Mouse (Mus musculus) right cerebral cortex, postnatal 36 days (tissue): ENCODE data around the gene Pick1.
"Not testable (repeated sequence)": the region's sequence is repeated elsewhere in the genome, so short reads cannot be mapped to it uniquely, and the experiment has no call there.

Source experiments
- DNase-seq, 2 experiments: peaks; one replicate each; pipeline ENCODE4 v3.0.0; 2022; ENCODE audit warnings: low spot score in 2 of 2, mixed read lengths in 1 of 2

Gene Pick1

DNA sequence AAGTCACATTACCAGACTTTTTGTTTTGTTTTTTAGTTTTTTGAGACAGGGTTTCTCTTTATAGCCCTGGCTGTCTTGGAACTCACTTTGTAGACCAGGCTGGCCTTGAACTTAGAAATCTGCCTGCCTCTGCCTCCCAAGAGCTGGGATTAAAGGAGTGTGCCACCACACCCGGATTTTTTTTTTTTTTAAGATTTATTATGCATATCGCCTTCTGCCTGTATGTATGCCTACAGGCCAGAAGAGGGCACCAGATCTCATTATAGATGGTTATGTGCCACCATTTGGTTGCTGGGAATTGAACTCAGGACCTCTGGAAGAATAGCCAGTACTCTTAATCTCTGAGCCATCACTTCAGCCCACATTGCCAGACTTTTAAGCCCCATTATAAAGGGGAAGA lies 3.2 kb upstream of the Pick1 start:
- DNase-seq, result not testable (repeated sequence)

GRCm38 (mm10) chr15:79235268-79235667 lies 6.3 kb downstream of the Pick1 start:
- DNase-seq, result no peak

GRCm38 (mm10) chr15:79238036-79238435 lies 9.1 kb downstream of the Pick1 start:
- no peak for DNase-seq

DNA sequence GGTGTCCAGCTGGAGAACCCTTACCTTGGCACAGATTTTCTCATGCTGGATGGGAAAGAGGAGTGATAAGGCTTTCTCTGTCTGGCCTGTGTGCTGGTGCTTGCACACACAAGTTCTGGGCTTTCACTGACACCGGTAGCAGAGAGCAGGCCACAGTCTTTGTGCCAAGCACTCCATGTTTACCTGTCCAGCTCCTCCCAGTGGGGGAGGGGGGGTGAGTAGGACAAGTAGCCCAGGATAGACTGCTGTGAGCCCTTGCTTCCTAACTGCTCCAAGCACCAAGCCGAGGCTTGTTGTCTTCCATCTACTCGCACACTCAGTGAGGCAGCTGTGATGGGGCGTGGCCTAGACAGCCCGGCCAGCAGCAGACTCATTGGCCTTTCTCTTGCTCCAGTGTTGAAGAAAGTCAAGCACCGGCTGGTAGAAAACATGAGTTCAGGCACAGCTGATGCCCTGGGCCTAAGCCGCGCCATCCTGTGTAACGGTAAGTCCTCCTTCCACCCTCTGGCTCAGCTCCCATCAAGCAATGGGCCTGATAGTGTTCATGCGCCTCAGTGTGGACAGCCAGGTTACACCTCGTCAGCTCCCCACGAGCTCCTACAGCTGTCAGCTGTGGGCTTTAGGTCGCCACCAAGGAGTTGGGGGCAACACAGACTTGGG lies 13.7 kb downstream of the Pick1 start:
- DNase-seq, result no peak

DNA sequence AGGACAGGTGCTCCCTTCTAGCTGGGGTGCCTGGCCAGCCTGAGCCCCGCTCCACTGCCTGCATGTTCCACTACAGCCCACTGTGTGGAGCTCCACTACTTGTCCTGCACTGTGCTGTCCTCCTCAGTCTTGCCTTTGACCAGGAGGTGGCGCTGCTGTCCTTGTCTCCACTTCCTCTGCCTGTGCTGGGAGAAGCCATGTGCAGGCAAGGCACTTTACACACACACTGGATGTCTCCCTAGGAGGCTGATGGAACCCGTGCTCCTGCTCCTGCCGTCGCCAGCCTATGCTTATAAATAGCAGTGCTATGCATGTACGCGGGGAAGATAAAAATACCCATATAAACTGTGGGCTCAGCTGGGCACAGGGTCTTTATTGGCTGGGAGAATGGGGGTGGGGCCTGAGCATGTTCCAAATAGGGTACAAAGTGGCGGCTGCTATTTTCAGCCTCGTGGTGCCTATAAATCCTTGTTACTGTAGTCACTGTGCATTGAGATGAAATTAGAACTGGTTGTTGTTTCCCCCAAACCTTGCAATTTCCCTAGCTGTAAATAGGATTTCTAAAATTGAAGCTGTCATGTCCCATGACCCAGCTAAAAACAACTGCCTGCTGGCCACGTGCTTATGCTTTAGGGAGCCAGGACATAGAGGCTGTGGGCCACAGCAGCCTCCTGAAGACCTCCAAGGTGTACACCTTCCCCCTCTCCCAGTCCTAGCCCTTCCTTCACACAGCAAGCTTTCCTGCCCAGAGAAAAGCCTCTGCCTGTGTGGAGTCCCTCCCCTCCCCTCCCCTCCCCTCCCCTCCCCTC lies 14.5 kb downstream of the Pick1 start:
- peak; percentile 98 to 99 for DNase-seq

GRCm38 (mm10) chr15:79244071-79244893 lies 15.3 kb downstream of the Pick1 start:
- DNase-seq, result no peak

- no peak for DNase-seq
These were observed 16.3 kb downstream of the Pick1 start for GRCm38 (mm10) chr15:79245321-79245720.

DNA sequence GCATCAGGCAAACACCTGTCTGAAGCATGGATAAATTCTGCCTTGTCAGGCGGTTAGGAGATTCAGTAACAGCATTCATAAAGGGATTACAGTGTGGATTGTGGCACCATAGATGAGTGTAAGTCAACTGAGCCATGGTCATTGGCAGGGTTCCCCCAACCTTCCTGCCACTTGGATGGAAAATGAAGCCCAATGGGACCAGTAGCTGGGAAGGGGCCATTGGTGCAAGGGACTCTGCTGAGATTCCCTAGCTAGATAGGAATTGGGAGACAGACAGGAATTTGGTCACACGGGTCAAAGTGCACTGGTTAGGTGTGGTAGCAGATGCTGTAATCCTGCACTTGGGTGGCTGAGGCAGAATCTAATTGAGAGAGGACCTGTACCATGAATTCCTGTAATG lies 21.3 kb downstream of the Pick1 start:
- DNase-seq, result no peak

- no peak for DNase-seq
These were observed 22.2 kb downstream of the Pick1 start for GRCm38 (mm10) chr15:79251168-79251567.

GRCm38 (mm10) chr15:79251781-79252491 lies 23.0 kb downstream of the Pick1 start:
- no peak for DNase-seq

DNA sequence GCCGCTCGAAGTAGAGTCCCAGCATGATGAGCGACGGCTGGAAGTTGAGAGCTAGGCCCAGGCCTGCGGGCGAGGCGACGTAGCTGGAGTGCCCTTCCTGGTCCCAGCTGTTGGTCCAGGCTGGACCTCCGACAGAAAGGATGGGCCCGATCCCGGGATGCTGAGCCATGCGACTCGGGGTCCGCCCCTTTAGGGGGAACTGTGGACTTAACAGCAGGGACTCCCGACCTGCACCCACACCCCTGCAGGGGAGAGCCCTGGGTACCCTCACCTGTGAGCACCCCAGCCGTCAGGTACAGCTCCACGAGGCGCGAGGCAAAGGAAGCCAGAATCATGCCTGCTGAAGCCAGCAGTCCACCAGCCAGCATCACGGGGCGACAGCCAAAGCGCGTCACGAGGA lies 23.6 kb downstream of the Pick1 start:
- DNase-seq, result no peak

- no peak for DNase-seq
These were observed 25.7 kb downstream of the Pick1 start, which contains the start of gene Slc16a8 for GRCm38 (mm10) chr15:79254661-79255060. Slc16a8 (minus strand) TSS chr15:79254761.

- no peak for DNase-seq
These were observed 29.5 kb downstream of the Pick1 start for GRCm38 (mm10) chr15:79258521-79258920.

- DNase-seq, result peak in 1 of 2 experiments; percentile 20
These were observed 32.2 kb downstream of the Pick1 start for GRCm38 (mm10) chr15:79261095-79261725.

GRCm38 (mm10) chr15:79261757-79262156 lies 32.8 kb downstream of the Pick1 start:
- no peak for DNase-seq

DNA sequence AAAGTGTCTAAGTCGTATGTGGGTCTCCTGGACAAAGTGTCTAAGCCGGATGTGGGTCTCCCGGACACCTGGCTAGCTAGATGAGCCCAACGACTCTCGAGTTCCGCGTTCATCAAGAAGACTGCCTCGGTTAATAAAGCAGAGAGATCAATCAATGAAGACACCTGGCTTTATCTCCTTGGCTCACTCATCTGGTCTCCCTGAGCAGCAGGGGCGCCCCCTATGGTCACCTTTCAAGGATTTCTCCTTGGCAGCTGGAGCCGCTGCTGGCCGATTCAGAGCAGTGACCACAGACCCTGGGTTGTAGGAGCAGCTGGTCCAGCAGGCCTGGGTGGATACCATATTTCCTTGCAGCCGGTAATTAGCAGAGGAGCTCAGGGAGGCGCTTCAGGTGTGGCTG lies 33.4 kb downstream of the Pick1 start:
- no peak for DNase-seq

DNA sequence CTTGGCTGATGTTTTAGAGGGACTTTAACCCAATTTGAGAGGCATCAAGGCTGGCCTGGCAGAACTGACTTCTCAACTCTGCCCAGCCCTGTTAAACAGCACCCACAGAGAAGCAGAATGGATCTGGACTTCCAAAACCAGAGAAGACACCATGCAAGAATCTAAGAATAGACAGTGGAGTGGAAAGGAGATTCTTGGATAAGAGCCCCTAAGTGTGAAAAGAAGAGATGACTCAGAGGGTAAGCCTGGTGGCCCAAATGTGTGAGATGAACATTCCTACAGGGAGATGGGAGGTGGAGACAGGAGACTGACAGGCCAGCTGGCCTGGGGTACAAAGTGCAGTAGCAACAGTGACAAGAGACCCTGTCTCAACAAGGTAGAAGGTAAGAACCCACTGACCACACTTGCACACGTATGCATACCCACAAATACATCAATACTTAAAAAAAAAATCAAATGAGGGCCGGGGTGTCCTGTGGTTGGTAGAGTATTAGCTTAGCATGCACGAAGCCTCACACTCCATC lies 33.9 kb downstream of the Pick1 start:
- DNase-seq, result no peak

GRCm38 (mm10) chr15:79263726-79264125 lies 34.8 kb downstream of the Pick1 start:
- no peak for DNase-seq

GRCm38 (mm10) chr15:79265384-79265783 lies 36.4 kb downstream of the Pick1 start:
- no peak for DNase-seq

- DNase-seq, result no peak
These were observed 39.5 kb downstream of the Pick1 start for GRCm38 (mm10) chr15:79268521-79268920.
